Mouse (Mus musculus) embryonic fibroblast, embryonic 13.5 days (primary cell): Measurements from ENCODE around the gene Afg3l1.

Source experiments
- CTCF ChIP-seq: IDR thresholded peaks from 2 replicates; pipeline ENCODE4 v1.5.1; 2011; ENCODE audit warnings: mild to moderate bottlenecking, control low read depth, low read length, moderate library complexity, borderline replicate concordance; ENCODE audit not compliant: insufficient read depth
- POLR2A ChIP-seq: IDR thresholded peaks from 2 replicates; pipeline ENCODE4 v1.6.1; 2011; ENCODE audit warnings: low read depth, mild to moderate bottlenecking, control low read depth, low read length, moderate library complexity

DNA sequence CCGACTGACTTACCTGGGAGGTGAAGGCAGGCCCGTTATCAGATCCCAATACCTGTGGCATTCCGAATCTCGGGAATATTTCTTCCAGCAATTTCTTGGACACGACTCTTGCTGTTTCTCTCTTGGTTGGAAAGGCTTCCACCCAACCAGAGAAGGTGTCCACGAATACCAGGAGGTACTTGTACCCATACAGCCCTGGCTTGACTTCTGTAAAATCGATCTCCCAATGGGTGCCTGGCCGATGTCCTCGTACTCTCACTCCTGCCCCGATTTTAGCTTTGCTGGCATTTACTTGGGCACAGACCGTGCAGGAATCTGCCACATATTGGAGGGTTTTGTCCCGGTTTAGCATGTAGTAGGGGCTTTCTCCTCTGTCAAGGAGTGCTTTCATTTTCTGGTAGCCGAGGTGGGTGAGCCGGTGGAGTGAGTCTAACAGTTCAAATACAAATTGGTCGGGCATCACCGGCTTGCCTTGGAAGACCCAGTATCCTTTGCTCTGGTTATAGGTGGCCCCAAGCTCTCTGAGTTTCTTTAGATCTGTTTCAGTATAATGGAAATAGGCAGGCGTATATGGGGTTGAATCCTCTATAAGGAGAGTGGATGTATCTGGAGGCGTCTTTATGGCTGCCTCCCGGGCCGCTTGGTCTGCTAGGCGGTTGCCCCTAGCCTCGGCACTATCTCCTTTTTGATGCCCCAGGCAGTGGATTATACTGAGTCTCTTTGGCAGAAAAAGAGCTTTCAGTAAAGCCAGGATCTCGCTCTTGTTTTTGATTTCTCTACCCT is 48.6 kb upstream of the Afg3l1 start:
- no peak for TF ChIP-seq CTCF
- TF ChIP-seq POLR2A, result no peak
